In genomic region chr2:164804533-164805331, GRCm38 (mm10) we compare ENCODE assay signal across 8 mouse cellular contexts. TPM values are rescaled to one million over a fixed set of nuclear protein-coding genes. Genes with fewer than 3 reads are reported as not detected.
DNase-seq lines count a peak whose midpoint lies in the region; ATAC-seq and TF ChIP-seq lines count a peak whose summit lies in the region.

Acot8 (minus strand) TSS chr2:164804882.
Zswim3 (plus strand) TSS chr2:164805098.

- peak; percentile 92 for ATAC-seq in erythroblast, adult 5-6 weeks (replicated peaks; ENCODE audit: low FRiP score, poor library complexity, severe bottlenecking)
- peak; percentile 96 for ATAC-seq in heart, embryonic 11.5 days (replicated peaks; ENCODE audit: insufficient number of reproducible peaks, low FRiP score, low TSS enrichment)
- ATAC-seq in kidney, embryonic 16.5 days (ENCODE audit: low FRiP score, low TSS enrichment): peak; percentile 98

- peaks cover 10% of the 10 kb centered on the region for H3K4me1 ChIP-seq in heart, embryonic 11.5 days (ENCODE audit: control insufficient read depth, insufficient read depth, low read length)
- H3K4me1 ChIP-seq in kidney, embryonic 16.5 days (ENCODE audit: insufficient read depth, low read length): peaks cover 24% of the 10 kb centered on the region
- peaks cover 9% of the 10 kb centered on the region for H3K4me1 ChIP-seq in liver, adult 2 months (ENCODE audit: control insufficient read depth, insufficient read depth, low read length)

- H3K9me3 ChIP-seq in heart, embryonic 11.5 days (replicated peaks; ENCODE audit: control insufficient read depth, low read length): no peaks in the 10 kb centered on the region
- H3K9me3 ChIP-seq in kidney, embryonic 16.5 days (ENCODE audit: low read length): no peaks in the 10 kb centered on the region

- H3K27me3 ChIP-seq in heart, embryonic 11.5 days (ENCODE audit: control insufficient read depth, insufficient read depth, low read length): no peaks in the 10 kb centered on the region
- H3K27me3 ChIP-seq in kidney, embryonic 16.5 days (ENCODE audit: insufficient read depth, low read length): no peaks in the 10 kb centered on the region
- H3K27me3 ChIP-seq in liver, adult 2 months (ENCODE audit: control insufficient read depth, insufficient read depth, low read length): no peaks in the 10 kb centered on the region
- H3K27me3 ChIP-seq in myocyte (ENCODE audit: control insufficient read depth, insufficient read depth, insufficient read length): no peaks in the 10 kb centered on the region
- H3K27me3 ChIP-seq in splenic B cell, adult 2 months (ENCODE audit: control insufficient read depth, insufficient read depth, low read length, poor library complexity, severe bottlenecking): no peaks in the 10 kb centered on the region

- H3K27ac ChIP-seq in heart, embryonic 11.5 days (ENCODE audit: low read depth, low read length): peak within 1 kb of the TSS; percentile 87
- peak within 1 kb of the TSS; percentile 84 for H3K27ac ChIP-seq in kidney, embryonic 16.5 days (ENCODE audit: low read length)
- H3K27ac ChIP-seq in liver, adult 2 months (replicated peaks; ENCODE audit: insufficient read depth, low read depth, low read length): peak within 1 kb of the TSS; percentile 87

- TF ChIP-seq POLR2A in liver, adult 2 months (IDR thresholded peaks at IDR 0.05; ENCODE audit: extremely low read depth, insufficient read depth, low read length): peak; percentile 85
- TF ChIP-seq POLR2A in myocyte (IDR thresholded peaks at IDR 0.05; ENCODE audit: insufficient read length, low read depth): peak; percentile 68

- peak within 1 kb of the TSS; percentile 85 for H3K9ac ChIP-seq in heart, embryonic 11.5 days (ENCODE audit: low read depth, low read length)
- H3K9ac ChIP-seq in kidney, embryonic 16.5 days (replicated peaks; ENCODE audit: low read length): peak within 1 kb of the TSS; percentile 84
- H3K9ac ChIP-seq in liver, adult 2 months (ENCODE audit: low read depth, low read length): peak within 1 kb of the TSS; percentile 87

- DNase-seq in B cell, adult 2 months: peak; percentile 96 to 97
- peak; percentile 99 for DNase-seq in brain, adult 2 months (ENCODE audit: low read depth, low spot score)
- DNase-seq in liver, adult 2 months (ENCODE audit: extremely low read depth, low read depth, low spot score): peak; percentile 98
- peak; percentile 99 for DNase-seq in splenic B cell, adult 2 months (ENCODE audit: low read depth, low spot score)

- peak within 1 kb of the TSS; percentile 70 for H3K4me2 ChIP-seq in heart, embryonic 11.5 days
- peak within 1 kb of the TSS; percentile 86 for H3K4me2 ChIP-seq in kidney, embryonic 16.5 days (replicated peaks; ENCODE audit: low read depth, low read length)
- H3K4me2 ChIP-seq in myocyte (ENCODE audit: low read depth): peak within 1 kb of the TSS; percentile 91

- peak within 1 kb of the TSS; percentile 88 for H3K4me3 ChIP-seq in heart, embryonic 11.5 days (ENCODE audit: low read depth, low read length)
- peak within 1 kb of the TSS; percentile 63 for H3K4me3 ChIP-seq in kidney, embryonic 16.5 days (ENCODE audit: low read length)
- H3K4me3 ChIP-seq in liver, adult 2 months (ENCODE audit: insufficient read depth, low read depth, low read length): peak within 1 kb of the TSS; percentile 77
- peak within 1 kb of the TSS; percentile 85 for H3K4me3 ChIP-seq in myocyte

- WGBS in heart, embryonic 11.5 days (ENCODE audit: insufficient replicate concordance): under 1% methylated on average over 47 of the region's 47 CpGs
- under 1% methylated on average over 47 of the region's 47 CpGs for WGBS in kidney, embryonic 16.5 days
- under 1% methylated on average over 47 of the region's 47 CpGs for WGBS in liver, adult 2 months

- H3K36me3 ChIP-seq in heart, embryonic 11.5 days (ENCODE audit: control insufficient read depth, insufficient read depth, low read length): peaks cover 2% of the 10 kb centered on the region; the same call in 1 of the 2 replicates
- peaks cover 11% of the 10 kb centered on the region for H3K36me3 ChIP-seq in kidney, embryonic 16.5 days (ENCODE audit: insufficient read depth, low read length)
- no peaks in the 10 kb centered on the region for H3K36me3 ChIP-seq in liver, adult 2 months (ENCODE audit: control insufficient read depth, insufficient read depth, low read length)
- H3K36me3 ChIP-seq in myocyte (ENCODE audit: control insufficient read depth, insufficient read depth): peaks cover 11% of the 10 kb centered on the region
- H3K36me3 ChIP-seq in splenic B cell, adult 2 months (ENCODE audit: control insufficient read depth, insufficient read depth, low read length, poor library complexity, severe bottlenecking): peaks cover 7% of the 10 kb centered on the region; the same call in 1 of the 2 replicates

- peak within 1 kb of the TSS; percentile 64 for H3ac ChIP-seq in myocyte (ENCODE audit: control insufficient read depth, insufficient read length)

- peaks cover 10% of the 10 kb centered on the region; the same call in 1 of the 2 replicates for H3K79me2 ChIP-seq in liver, adult 2 months (ENCODE audit: control insufficient read depth, insufficient read depth, low read length)
- peaks cover 18% of the 10 kb centered on the region for H3K79me2 ChIP-seq in myocyte (ENCODE audit: control insufficient read depth, insufficient read depth)

- TF ChIP-seq CTCF in liver, adult 2 months (IDR thresholded peaks at IDR 0.05; ENCODE audit: low read depth, low read length): no peak

TF ChIP-seq in myocyte, 11 proteins besides CTCF, POLR2A, EP300 and RAD21:
- TF ChIP-seq POLR2AphosphoS2 (IDR thresholded peaks at IDR 0.05; ENCODE audit: insufficient read length, low read depth) (peak; percentile 78), TCF3 (IDR thresholded peaks at IDR 0.05; ENCODE audit: insufficient read length, low read depth) (no peak), E2F4 (IDR thresholded peaks at IDR 0.05; ENCODE audit: insufficient read depth) (no peak)
TF ChIP-seq in myocyte: peak in this region for 1.

RNA-seq across cellular contexts. Expression of gene Acot8, which starts in this region (rescaled TPM):
- 9.6 and 10.0 TPM in 2 replicates for total RNA-seq in erythroblast, adult 5-6 weeks (2015; ENCODE audit: low replicate concordance)
- 15.8 and 20.8 TPM in 2 replicates for total RNA-seq in erythroblast, adult 5-6 weeks (2017; ENCODE audit: low replicate concordance)
- polyA plus RNA-seq in heart, embryonic 11.5 days (2014; fragmentation: Nextera tagmentation; extraction: Ambion mirVana): 15.1 and 16.8 TPM in 2 replicates
- 27.3 and 30.8 TPM in 2 replicates for polyA plus RNA-seq in kidney, embryonic 16.5 days (2015; fragmentation: Nextera tagmentation; extraction: Ambion mirVana)
- 19.4 and 25.8 TPM in 2 replicates for total RNA-seq in liver, adult 2 months (2014; rRNA removed)
- polyA plus RNA-seq in liver, adult 2 months (2012; rRNA removed): 46.1 and 53.2 TPM in 2 replicates
- 24.5 TPM for polyA plus RNA-seq in myocyte (2012; fragmentation: generic; extraction: Trizol)

RNA-seq across cellular contexts. Expression of gene Zswim3, which starts in this region (rescaled TPM):
- total RNA-seq in erythroblast, adult 5-6 weeks (2015; ENCODE audit: low replicate concordance): 0.58 and 1.9 TPM in 2 replicates
- 2.0 and 4.5 TPM in 2 replicates for total RNA-seq in erythroblast, adult 5-6 weeks (2017; ENCODE audit: low replicate concordance)
- polyA plus RNA-seq in heart, embryonic 11.5 days (2014; fragmentation: Nextera tagmentation; extraction: Ambion mirVana): 7.2 and 7.4 TPM in 2 replicates
- polyA plus RNA-seq in kidney, embryonic 16.5 days (2015; fragmentation: Nextera tagmentation; extraction: Ambion mirVana): 10.6 and 11.9 TPM in 2 replicates
- 0.83 and 1.1 TPM in 2 replicates for total RNA-seq in liver, adult 2 months (2014; rRNA removed)
- polyA plus RNA-seq in liver, adult 2 months (2012; rRNA removed): 0.73 and 0.82 TPM in 2 replicates
- polyA plus RNA-seq in myocyte (2012; fragmentation: generic; extraction: Trizol): 3.3 TPM

Comparison
In these comparisons a context has a peak if more than half of its experiments do, and no peak if none do; other contexts are left out.
1. Peak in every context shown above with its lines: DNase-seq, ATAC-seq, H3K4me3 ChIP-seq and H3K27ac ChIP-seq.